Mouse (Mus musculus): ENCODE measurements at regions not wholly inside any gene's neighbourhood (a gene's known extent, or its start where the extent isn't known, plus 50 kb on each side); places are given as distances from the start of the nearest gene placed in this dataset.

- DNase-seq (ENCODE audit: low read depth, low spot score): no peak
Measured at GRCm38 (mm10) chr5:90164434-90164833, 59.4 kb downstream of the Cox18 start.

- DNase-seq (ENCODE audit: low read depth, low spot score): no peak
Measured at GRCm38 (mm10) chr5:90163033-90163859, 60.6 kb downstream of the Cox18 start.

GRCm38 (mm10) chr5:90160281-90160680 is 63.5 kb downstream of the Cox18 start:
- no peak for DNase-seq (ENCODE audit: low read depth, low spot score)

- DNase-seq (ENCODE audit: low read depth, low spot score): no peak
Measured at GRCm38 (mm10) chr5:90156522-90156921, 67.3 kb downstream of the Cox18 start.

GRCm38 (mm10) chr5:90149611-90150532 is 73.9 kb downstream of the Cox18 start:
- no peak for DNase-seq (ENCODE audit: low read depth, low spot score)

- no peak for DNase-seq (ENCODE audit: low read depth, low spot score)
Measured at GRCm38 (mm10) chr5:90135971-90136370, 87.8 kb downstream of the Cox18 start.

- DNase-seq (ENCODE audit: low read depth, low spot score): no peak
Measured at GRCm38 (mm10) chr5:90107036-90107435, 116.8 kb downstream of the Cox18 start.

- no peak for DNase-seq (ENCODE audit: low read depth, low spot score)
Measured at GRCm38 (mm10) chr5:90104672-90105071, 119.1 kb downstream of the Cox18 start.

GRCm38 (mm10) chr5:90088541-90088940 is 135.3 kb downstream of the Cox18 start:
- DNase-seq (ENCODE audit: low read depth, low spot score): no peak

- no peak for DNase-seq (ENCODE audit: low read depth, low spot score)
Measured at GRCm38 (mm10) chr5:90086491-90086890, 137.3 kb downstream of the Cox18 start.

GRCm38 (mm10) chr5:90077025-90077536 is 146.7 kb downstream of the Cox18 start:
- no peak for DNase-seq (ENCODE audit: low read depth, low spot score)

- DNase-seq (ENCODE audit: low read depth, low spot score): no peak
Measured at GRCm38 (mm10) chr5:90075629-90076349, 148.0 kb downstream of the Cox18 start.

- no peak for DNase-seq (ENCODE audit: low read depth, low spot score)
Measured at GRCm38 (mm10) chr5:90071806-90072205, 152.0 kb downstream of the Cox18 start.

GRCm38 (mm10) chr5:90068601-90069000 is 155.2 kb downstream of the Cox18 start:
- DNase-seq (ENCODE audit: low read depth, low spot score): no peak

GRCm38 (mm10) chr5:90067817-90068216 is 156.0 kb downstream of the Cox18 start:
- peak; percentile 24 for DNase-seq (ENCODE audit: low read depth, low spot score)

- peak; percentile 24 for DNase-seq (ENCODE audit: low read depth, low spot score)
Measured at GRCm38 (mm10) chr5:90065884-90066615, 157.8 kb downstream of the Cox18 start.

GRCm38 (mm10) chr5:90055686-90056085 is 168.1 kb downstream of the Cox18 start:
- DNase-seq (ENCODE audit: low read depth, low spot score): no peak

- no peak for DNase-seq (ENCODE audit: low read depth, low spot score)
Measured at GRCm38 (mm10) chr5:90052516-90052915, 169.4 kb upstream of the Adamts3 start.

- DNase-seq (ENCODE audit: low read depth, low spot score): no peak
Measured at GRCm38 (mm10) chr5:90049856-90050255, 166.7 kb upstream of the Adamts3 start.

GRCm38 (mm10) chr5:90042781-90043180 is 159.6 kb upstream of the Adamts3 start:
- no peak for DNase-seq (ENCODE audit: low read depth, low spot score)

GRCm38 (mm10) chr5:90033103-90033502 is 150.0 kb upstream of the Adamts3 start:
- peak; percentile 78 for DNase-seq (ENCODE audit: low read depth, low spot score)
